ENCODE assay signal across 28 mouse cellular contexts in the genomic region with DNA sequence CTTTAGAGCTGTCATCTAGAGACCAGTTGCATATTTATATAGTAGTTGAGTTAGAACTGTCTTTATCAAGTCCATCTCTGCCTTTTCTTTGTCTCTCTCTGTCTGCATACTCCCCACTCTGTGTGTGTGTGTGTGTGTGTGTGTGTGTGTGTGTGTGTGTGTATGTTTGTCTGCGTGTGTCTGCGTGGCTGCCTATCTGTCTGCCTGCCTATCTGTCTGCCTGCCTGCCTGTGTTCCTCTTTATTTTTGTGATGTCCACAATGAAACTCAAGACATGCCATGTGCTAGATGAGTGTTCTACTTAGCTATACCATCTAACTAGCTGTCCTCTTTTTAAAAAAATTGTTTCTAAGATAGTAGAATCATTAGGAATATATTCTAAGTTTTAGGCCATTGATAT.
"Had no signal": no experiment of that assay in that cellular context is flagged by ENCODE, and none has a peak within 500 bp of the region (broad histone marks: within the 10 kb centered on the region; RNA-seq: fewer than 3 reads in every experiment).

No protein-coding gene starts in this region.

- H3K9ac ChIP-seq: limb, embryonic 12.5 days; limb, embryonic 13.5 days; limb, embryonic 15.5 days; liver, embryonic 12.5 days; liver, embryonic 13.5 days; liver, embryonic 14.5 days; liver, embryonic 15.5 days; liver, postnatal 0 days; lung, embryonic 14.5 days; lung, embryonic 15.5 days; midbrain, embryonic 12.5 days; midbrain, embryonic 13.5 days; midbrain, embryonic 15.5 days; neural tube, embryonic 12.5 days had no signal

- H3K9me3 ChIP-seq: limb, embryonic 10.5 days; limb, embryonic 12.5 days; limb, embryonic 13.5 days; limb, embryonic 15.5 days; liver, embryonic 12.5 days; liver, embryonic 13.5 days; liver, embryonic 15.5 days; lung, embryonic 15.5 days; megakaryocyte, embryonic 14.5 days; midbrain, embryonic 10.5 days; midbrain, embryonic 12.5 days; midbrain, embryonic 13.5 days; midbrain, embryonic 15.5 days; neural tube, embryonic 12.5 days had no signal

- H3K27me3 ChIP-seq: limb, embryonic 12.5 days; limb, embryonic 13.5 days; limb, embryonic 15.5 days; liver, embryonic 12.5 days; liver, embryonic 13.5 days; liver, embryonic 15.5 days; lung, embryonic 15.5 days; megakaryocyte, embryonic 14.5 days; midbrain, embryonic 12.5 days; midbrain, embryonic 13.5 days; midbrain, embryonic 15.5 days; neural tube, embryonic 12.5 days had no signal

- H3K4me3 ChIP-seq: limb, embryonic 10.5 days; limb, embryonic 12.5 days; limb, embryonic 13.5 days; limb, embryonic 15.5 days; liver, embryonic 12.5 days; liver, embryonic 13.5 days; liver, embryonic 15.5 days; lung, embryonic 15.5 days; megakaryocyte, embryonic 14.5 days; midbrain, embryonic 10.5 days; midbrain, embryonic 12.5 days; midbrain, embryonic 13.5 days; midbrain, embryonic 15.5 days; myocyte; neural tube, embryonic 12.5 days had no signal

- DNase-seq: left cerebral cortex, postnatal 4 days; liver; liver, embryonic 13.5 days; liver, postnatal 0 days; lung, adult 18-20 months; lung, adult 2 months; lung, embryonic 14.5 days; lung, postnatal 10 days; lung, postnatal 14 days; lung, postnatal 36 days; lung, postnatal 4 days; midbrain, embryonic 14.5 days had no signal

- H3K36me3 ChIP-seq: limb, embryonic 10.5 days; limb, embryonic 12.5 days; limb, embryonic 13.5 days; limb, embryonic 15.5 days; liver, embryonic 12.5 days; liver, embryonic 13.5 days; liver, embryonic 15.5 days; lung, embryonic 15.5 days; midbrain, embryonic 10.5 days; midbrain, embryonic 12.5 days; midbrain, embryonic 13.5 days; midbrain, embryonic 15.5 days; neural tube, embryonic 12.5 days had no signal

- H3K4me1 ChIP-seq: limb, embryonic 10.5 days; limb, embryonic 12.5 days; limb, embryonic 13.5 days; limb, embryonic 15.5 days; liver, embryonic 12.5 days; liver, embryonic 13.5 days; liver, embryonic 15.5 days; lung, embryonic 15.5 days; megakaryocyte, embryonic 14.5 days; midbrain, embryonic 13.5 days; midbrain, embryonic 15.5 days had no signal

- H3K27ac ChIP-seq: limb, embryonic 10.5 days; limb, embryonic 12.5 days; limb, embryonic 13.5 days; limb, embryonic 15.5 days; liver, embryonic 12.5 days; liver, embryonic 13.5 days; liver, embryonic 14.5 days; liver, embryonic 15.5 days; lung, embryonic 15.5 days; macrophage; midbrain, embryonic 10.5 days; midbrain, embryonic 12.5 days; midbrain, embryonic 13.5 days; midbrain, embryonic 15.5 days; neural tube, embryonic 12.5 days had no signal
